Mouse (Mus musculus): ENCODE data around the gene Hmga1. TPM values are rescaled to one million over a fixed set of nuclear protein-coding genes. Genes with fewer than 3 reads are reported as not detected.

Gene Hmga1
- polyA plus RNA-seq, 1 experiment from 2014 or later, result 116 TPM

GRCm38 (mm10) chr17:27541984-27542383, 14.3 kb upstream of the Hmga1 start:
- TF ChIP-seq CTCF (IDR thresholded peaks at IDR 0.05; ENCODE audit: low read depth), result no peak
- Histone ChIP-seq H3K27me3 (replicated peaks; ENCODE audit: control insufficient read depth, insufficient read depth, low read length) (no peaks in the 10 kb centered on the region), H3K4me3 (ENCODE audit: low read depth, low read length) (no peak overlapping the region), H3K27ac (ENCODE audit: low read depth, low read length) (no peak overlapping the region), H3K4me2 (replicated peaks; ENCODE audit: low read depth) (no peak overlapping the region), H3K4me1 (replicated peaks; ENCODE audit: control insufficient read depth, insufficient read depth, low read length) (no peaks in the 10 kb centered on the region), H3K9me3 (ENCODE audit: control insufficient read depth) (no peaks in the 10 kb centered on the region), H3K36me3 (ENCODE audit: control insufficient read depth, insufficient read depth) (no peaks in the 10 kb centered on the region), H3K9ac (ENCODE audit: low read depth, low read length) (no peak overlapping the region)
- 85% methylated on average over 3 of the region's 3 CpGs for WGBS
- no peak for ATAC-seq

- Histone ChIP-seq H3K36me3 (ENCODE audit: control insufficient read depth, insufficient read depth) (no peaks in the 10 kb centered on the region), H3K4me2 (replicated peaks; ENCODE audit: low read depth) (no peak overlapping the region), H3K4me1 (replicated peaks; ENCODE audit: control insufficient read depth, insufficient read depth, low read length) (no peaks in the 10 kb centered on the region), H3K4me3 (ENCODE audit: low read depth, low read length) (no peak overlapping the region), H3K9ac (ENCODE audit: low read depth, low read length) (no peak overlapping the region), H3K9me3 (ENCODE audit: control insufficient read depth) (no peaks in the 10 kb centered on the region), H3K27me3 (replicated peaks; ENCODE audit: control insufficient read depth, insufficient read depth, low read length) (no peaks in the 10 kb centered on the region), H3K27ac (ENCODE audit: low read depth, low read length) (no peak overlapping the region)
- WGBS, result 91% methylated on average over 11 of the region's 11 CpGs
- no peak for TF ChIP-seq CTCF (IDR thresholded peaks at IDR 0.05; ENCODE audit: low read depth)
- ATAC-seq, result no peak
Measured at GRCm38 (mm10) chr17:27544551-27544950, 11.7 kb upstream of the Hmga1 start.

GRCm38 (mm10) chr17:27545991-27546390, 10.3 kb upstream of the Hmga1 start:
- H3K36me3 ChIP-seq (ENCODE audit: control insufficient read depth, insufficient read depth), result no peaks in the 10 kb centered on the region
- H3K27me3 ChIP-seq (replicated peaks; ENCODE audit: control insufficient read depth, insufficient read depth, low read length), result no peaks in the 10 kb centered on the region
- H3K27ac ChIP-seq (ENCODE audit: low read depth, low read length), result no peak overlapping the region
- ATAC-seq, result no peak
- no peaks in the 10 kb centered on the region for H3K4me1 ChIP-seq (replicated peaks; ENCODE audit: control insufficient read depth, insufficient read depth, low read length)
- H3K9ac ChIP-seq (ENCODE audit: low read depth, low read length), result no peak overlapping the region
- no peak for TF ChIP-seq CTCF (IDR thresholded peaks at IDR 0.05; ENCODE audit: low read depth)
- H3K4me2 ChIP-seq (replicated peaks; ENCODE audit: low read depth), result no peak overlapping the region
- no peaks in the 10 kb centered on the region for H3K9me3 ChIP-seq (ENCODE audit: control insufficient read depth)
- H3K4me3 ChIP-seq (ENCODE audit: low read depth, low read length), result no peak overlapping the region
- 62% methylated on average over 12 of the region's 12 CpGs for WGBS

- no peak overlapping the region for H3K27ac ChIP-seq (ENCODE audit: low read depth, low read length)
- no peak overlapping the region for H3K4me2 ChIP-seq (replicated peaks; ENCODE audit: low read depth)
- H3K27me3 ChIP-seq (replicated peaks; ENCODE audit: control insufficient read depth, insufficient read depth, low read length), result no peaks in the 10 kb centered on the region
- 83% methylated on average over 7 of the region's 7 CpGs for WGBS
- no peaks in the 10 kb centered on the region for H3K4me1 ChIP-seq (replicated peaks; ENCODE audit: control insufficient read depth, insufficient read depth, low read length)
- no peak for TF ChIP-seq CTCF (IDR thresholded peaks at IDR 0.05; ENCODE audit: low read depth)
- H3K4me3 ChIP-seq (ENCODE audit: low read depth, low read length), result no peak overlapping the region
- H3K9ac ChIP-seq (ENCODE audit: low read depth, low read length), result no peak overlapping the region
- H3K36me3 ChIP-seq (ENCODE audit: control insufficient read depth, insufficient read depth), result no peaks in the 10 kb centered on the region
- H3K9me3 ChIP-seq (ENCODE audit: control insufficient read depth), result no peaks in the 10 kb centered on the region
- no peak for ATAC-seq
Measured at GRCm38 (mm10) chr17:27546574-27547085, 9.7 kb upstream of the Hmga1 start.

- H3K4me1 ChIP-seq (replicated peaks; ENCODE audit: control insufficient read depth, insufficient read depth, low read length), result no peaks in the 10 kb centered on the region
- WGBS, result 52% methylated on average over 9 of the region's 9 CpGs
- no peak overlapping the region for H3K4me2 ChIP-seq (replicated peaks; ENCODE audit: low read depth)
- H3K9ac ChIP-seq (ENCODE audit: low read depth, low read length), result no peak overlapping the region
- no peaks in the 10 kb centered on the region for H3K9me3 ChIP-seq (ENCODE audit: control insufficient read depth)
- TF ChIP-seq CTCF (IDR thresholded peaks at IDR 0.05; ENCODE audit: low read depth), result 0 out of 2 replicates have a peak, but pooled peaks have one; percentile 7
- H3K4me3 ChIP-seq (ENCODE audit: low read depth, low read length), result no peak overlapping the region
- no peaks in the 10 kb centered on the region for H3K27me3 ChIP-seq (replicated peaks; ENCODE audit: control insufficient read depth, insufficient read depth, low read length)
- H3K36me3 ChIP-seq (ENCODE audit: control insufficient read depth, insufficient read depth), result no peaks in the 10 kb centered on the region
- ATAC-seq, result peak; percentile 52
- H3K27ac ChIP-seq (ENCODE audit: low read depth, low read length), result no peak overlapping the region
Measured at GRCm38 (mm10) chr17:27547253-27547868, 8.9 kb upstream of the Hmga1 start.

GRCm38 (mm10) chr17:27549234-27549633, 7.1 kb upstream of the Hmga1 start:
- Histone ChIP-seq H3K9ac (ENCODE audit: low read depth, low read length) (no peak overlapping the region), H3K27me3 (replicated peaks; ENCODE audit: control insufficient read depth, insufficient read depth, low read length) (no peaks in the 10 kb centered on the region), H3K4me1 (replicated peaks; ENCODE audit: control insufficient read depth, insufficient read depth, low read length) (no peaks in the 10 kb centered on the region), H3K36me3 (ENCODE audit: control insufficient read depth, insufficient read depth) (no peaks in the 10 kb centered on the region), H3K4me2 (replicated peaks; ENCODE audit: low read depth) (no peak overlapping the region), H3K4me3 (ENCODE audit: low read depth, low read length) (no peak overlapping the region), H3K27ac (ENCODE audit: low read depth, low read length) (no peak overlapping the region), H3K9me3 (ENCODE audit: control insufficient read depth) (no peaks in the 10 kb centered on the region)
- no peak for TF ChIP-seq CTCF (IDR thresholded peaks at IDR 0.05; ENCODE audit: low read depth)
- ATAC-seq, result no peak
- 77% methylated on average over 8 of the region's 8 CpGs for WGBS
